Mouse (Mus musculus) limb, embryonic 12.5 days (tissue): ENCODE measurements around the gene Eml3. TPM values are rescaled to one million over a fixed set of nuclear protein-coding genes. Genes with fewer than 3 reads are reported as not detected.

Source experiments
- ATAC-seq: fragments of 200-750 bp; cut with Nextera tagmentation; 2 replicates; pipeline ENCODE4 v1.8.0; 2017; ENCODE audit warnings: low read depth, moderate TSS enrichment; ENCODE audit not compliant: insufficient number of reproducible peaks, insufficient read depth, low FRiP score, low TSS enrichment
- H3K27ac ChIP-seq: fragments of 300-500 bp; sonication (generic); 2 replicates; pipeline ENCODE4 v1.5.1; 2016; ENCODE audit warnings: mild to moderate bottlenecking, moderate library complexity
- H3K27me3 ChIP-seq: fragments of 300-500 bp; sonication (generic); 2 replicates; pipeline ENCODE4 v1.6.1; 2016; ENCODE audit warnings: mild to moderate bottlenecking, moderate library complexity
- H3K36me3 ChIP-seq: fragments of 300-500 bp; sonication (generic); 2 replicates; pipeline ENCODE4 v1.6.1; 2016; ENCODE audit warnings: mild to moderate bottlenecking, moderate library complexity
- H3K4me1 ChIP-seq: fragments of 300-500 bp; sonication (generic); replicated peaks from 2 replicates; pipeline ENCODE4 v1.6.1; 2016
- H3K4me2 ChIP-seq: fragments of 300-500 bp; sonication (generic); 2 replicates; pipeline ENCODE4 v1.6.1; 2016; ENCODE audit warnings: mild to moderate bottlenecking, moderate library complexity
- H3K4me3 ChIP-seq: fragments of 300-500 bp; sonication (generic); replicated peaks from 2 replicates; pipeline ENCODE4 v1.5.1; 2016; ENCODE audit warnings: mild to moderate bottlenecking
- H3K9ac ChIP-seq: fragments of 300-500 bp; sonication (generic); replicated peaks from 2 replicates; pipeline ENCODE4 v1.6.1; 2016; ENCODE audit warnings: mild to moderate bottlenecking, moderate library complexity
- H3K9me3 ChIP-seq: fragments of 300-500 bp; sonication (generic); 2 replicates; pipeline ENCODE4 v1.6.1; 2016; ENCODE audit warnings: mild to moderate bottlenecking, moderate library complexity
- WGBS: fragments of 180-500 bp; shearing (Covaris S2); methylation state at CpG from one replicate; pipeline ENCODE4 v1.1.7; 2016; 5-methylcytosine and 5-hydroxymethylcytosine counted together
- polyA plus RNA-seq: library from polyadenylated mRNA; unstranded; fragments of >200 nt; fragmentation: Nextera tagmentation; extraction: Ambion mirVana; gene quantifications from 2 replicates; pipeline ENCODE4 v1.2.1, GENCODE M21; 2016

Gene Eml3
- polyA plus RNA-seq, 1 experiment from 2014 or later = 34.9 TPM

GRCm38 (mm10) chr19:8941136-8941514, 11.8 kb downstream of the Eml3 start:
- Histone ChIP-seq H3K27me3 (no peaks in the 10 kb centered on the region), H3K27ac (peak overlapping the region; percentile 99), H3K4me3 (peak overlapping the region; percentile 74), H3K9me3 (no peaks in the 10 kb centered on the region), H3K36me3 (peaks cover 71% of the 10 kb centered on the region), H3K4me2 (peak overlapping the region; percentile 66), H3K9ac (peak overlapping the region; percentile 98), H3K4me1 (peaks cover 34% of the 10 kb centered on the region)
- 31% methylated on average over 10 of the region's 10 CpGs for WGBS
- peak; percentile 23 for ATAC-seq

GRCm38 (mm10) chr19:8941515-8942217, 12.3 kb downstream of the Eml3 start, which contains the start of gene Mta2:
Gene Mta2, plus strand, starts transcription at chr19:8941875.
- peak; percentile 93 for ATAC-seq
- no peaks in the 10 kb centered on the region for H3K27me3 ChIP-seq
- peak within 1 kb of the TSS; percentile 66 for H3K4me2 ChIP-seq
- peaks cover 71% of the 10 kb centered on the region for H3K36me3 ChIP-seq
- H3K9me3 ChIP-seq = no peaks in the 10 kb centered on the region
- peaks cover 34% of the 10 kb centered on the region for H3K4me1 ChIP-seq
- H3K9ac ChIP-seq = peak within 1 kb of the TSS; percentile 98
- H3K4me3 ChIP-seq = peak within 1 kb of the TSS; percentile 74
- under 1% methylated on average over 64 of the region's 64 CpGs for WGBS
- H3K27ac ChIP-seq = peak within 1 kb of the TSS; percentile 99

GRCm38 (mm10) chr19:8942276-8942964, 13.1 kb downstream of the Eml3 start:
- Histone ChIP-seq H3K36me3 (peaks cover 70% of the 10 kb centered on the region), H3K4me2 (peak overlapping the region; percentile 66), H3K27me3 (no peaks in the 10 kb centered on the region), H3K27ac (peak overlapping the region; percentile 99), H3K9me3 (no peaks in the 10 kb centered on the region), H3K4me1 (peaks cover 34% of the 10 kb centered on the region), H3K4me3 (peak overlapping the region; percentile 74), H3K9ac (peak overlapping the region; percentile 98)
- under 1% methylated on average over 46 of the region's 46 CpGs for WGBS
- ATAC-seq = peak; percentile 39

GRCm38 (mm10) chr19:8943047-8943446, 13.7 kb downstream of the Eml3 start:
- Histone ChIP-seq H3K27ac (peak overlapping the region; percentile 99; the same call in 1 of the 2 replicates), H3K27me3 (no peaks in the 10 kb centered on the region), H3K4me2 (peak overlapping the region; percentile 66), H3K36me3 (peaks cover 71% of the 10 kb centered on the region), H3K9me3 (no peaks in the 10 kb centered on the region), H3K4me3 (peak overlapping the region; percentile 74), H3K4me1 (peaks cover 34% of the 10 kb centered on the region), H3K9ac (peak overlapping the region; percentile 98)
- no peak for ATAC-seq
- 75% methylated on average over 2 of the region's 2 CpGs for WGBS

- Histone ChIP-seq H3K4me2 (peak overlapping the region; percentile 66), H3K4me1 (peaks cover 34% of the 10 kb centered on the region), H3K36me3 (peaks cover 71% of the 10 kb centered on the region), H3K27me3 (no peaks in the 10 kb centered on the region), H3K9me3 (no peaks in the 10 kb centered on the region), H3K27ac (no peak overlapping the region), H3K9ac (peak overlapping the region; percentile 47), H3K4me3 (peak overlapping the region; percentile 74)
- ATAC-seq = no peak
- 69% methylated on average over 5 of the region's 5 CpGs for WGBS
Observed at GRCm38 (mm10) chr19:8944062-8944461, 14.7 kb downstream of the Eml3 start.

GRCm38 (mm10) chr19:8944750-8945149, 15.4 kb downstream of the Eml3 start:
- H3K9me3 ChIP-seq = no peaks in the 10 kb centered on the region
- WGBS = 35% methylated on average over 5 of the region's 5 CpGs
- H3K27me3 ChIP-seq = no peaks in the 10 kb centered on the region
- H3K4me3 ChIP-seq = peak overlapping the region; percentile 21
- no peak overlapping the region for H3K27ac ChIP-seq
- H3K4me2 ChIP-seq = peak overlapping the region; percentile 66
- peaks cover 72% of the 10 kb centered on the region for H3K36me3 ChIP-seq
- peaks cover 34% of the 10 kb centered on the region for H3K4me1 ChIP-seq
- ATAC-seq = no peak
- H3K9ac ChIP-seq = no peak overlapping the region; the same call in 1 of the 2 replicates

- Histone ChIP-seq H3K27me3 (no peaks in the 10 kb centered on the region), H3K9me3 (no peaks in the 10 kb centered on the region), H3K4me1 (peaks cover 34% of the 10 kb centered on the region), H3K4me3 (peak overlapping the region; percentile 21), H3K36me3 (peaks cover 73% of the 10 kb centered on the region), H3K9ac (no peak overlapping the region; the same call in 1 of the 2 replicates), H3K27ac (no peak overlapping the region), H3K4me2 (peak overlapping the region; percentile 66)
- no peak for ATAC-seq
- WGBS = 89% methylated on average over 6 of the region's 6 CpGs
Observed at GRCm38 (mm10) chr19:8945251-8945650, 15.9 kb downstream of the Eml3 start.

- no peak for ATAC-seq
- no peak overlapping the region for H3K27ac ChIP-seq
- no peaks in the 10 kb centered on the region for H3K9me3 ChIP-seq
- 88% methylated on average over 7 of the region's 7 CpGs for WGBS
- H3K4me3 ChIP-seq = no peak overlapping the region
- peaks cover 84% of the 10 kb centered on the region for H3K36me3 ChIP-seq
- H3K27me3 ChIP-seq = no peaks in the 10 kb centered on the region
- H3K4me1 ChIP-seq = peaks cover 24% of the 10 kb centered on the region
- H3K9ac ChIP-seq = no peak overlapping the region
- no peak overlapping the region for H3K4me2 ChIP-seq
Observed at GRCm38 (mm10) chr19:8946929-8947328, 17.6 kb downstream of the Eml3 start.

- Histone ChIP-seq H3K27me3 (no peaks in the 10 kb centered on the region), H3K27ac (no peak overlapping the region), H3K9ac (no peak overlapping the region), H3K4me1 (peaks cover 22% of the 10 kb centered on the region; the same call in 1 of the 2 replicates), H3K4me2 (no peak overlapping the region), H3K9me3 (no peaks in the 10 kb centered on the region), H3K36me3 (peaks cover 74% of the 10 kb centered on the region), H3K4me3 (no peak overlapping the region)
- ATAC-seq = no peak
- WGBS = 89% methylated on average over 5 of the region's 5 CpGs
Observed at GRCm38 (mm10) chr19:8950190-8950589, 20.8 kb downstream of the Eml3 start.

GRCm38 (mm10) chr19:8952241-8952640, 22.9 kb downstream of the Eml3 start:
- no peak for ATAC-seq
- Histone ChIP-seq H3K9me3 (no peaks in the 10 kb centered on the region), H3K27me3 (no peaks in the 10 kb centered on the region), H3K4me2 (no peak overlapping the region), H3K27ac (peak overlapping the region; percentile 64; the same call in 1 of the 2 replicates), H3K4me1 (peaks cover 20% of the 10 kb centered on the region; the same call in 1 of the 2 replicates), H3K36me3 (peaks cover 73% of the 10 kb centered on the region), H3K4me3 (no peak overlapping the region), H3K9ac (peak overlapping the region; percentile 12; the same call in 1 of the 2 replicates)
- 93% methylated on average over 9 of the region's 9 CpGs for WGBS
